Mouse (Mus musculus): ENCODE results near the gene Prrg2.

GRCm38 (mm10) chr7:45073949-45074348 lies 11.5 kb upstream of the Prrg2 start:
- TF ChIP-seq POLR2A (IDR thresholded peaks at IDR 0.05; ENCODE audit: borderline replicate concordance, low read depth, low read length): no peak
- TF ChIP-seq CTCF (IDR thresholded peaks at IDR 0.05; ENCODE audit: low read depth, low read length): no peak

Measured in bone marrow macrophage, adult 2 months (primary cell).